Mouse (Mus musculus): ENCODE results near the gene Ankrd63.
A peak's percentile ranks its signal among the peaks of the same experiment; 100 is the strongest.

Gene Ankrd63

DNA sequence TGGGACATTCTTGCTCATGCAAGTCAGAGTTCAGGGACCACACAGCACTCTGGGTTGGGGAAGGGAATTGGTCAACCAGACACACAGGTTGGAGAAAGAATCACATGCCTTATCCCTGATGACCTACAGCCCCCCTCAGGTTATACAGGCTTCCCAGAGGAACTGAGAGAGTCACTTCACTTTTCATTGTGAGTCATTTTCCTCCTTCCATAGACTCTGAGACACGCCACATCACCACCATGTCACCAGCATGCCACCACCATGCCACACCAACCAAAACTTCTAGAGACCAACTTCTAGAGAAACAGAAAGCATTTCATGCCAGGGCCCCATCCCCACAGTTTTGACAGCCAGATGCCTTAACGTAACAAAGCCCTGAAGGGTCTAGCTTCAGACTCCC is 23.1 kb upstream of the Ankrd63 start:
- DNase-seq (ENCODE audit: low spot score in 2 of 2), result no peak

- DNase-seq (ENCODE audit: low spot score in 2 of 2), result no peak
Observed at GRCm38 (mm10) chr2:118725511-118725910, 21.7 kb upstream of the Ankrd63 start.

GRCm38 (mm10) chr2:118723693-118724486 is 20.1 kb upstream of the Ankrd63 start:
- DNase-seq (ENCODE audit: low spot score in 2 of 2), result no peak

- DNase-seq (ENCODE audit: low spot score in 2 of 2), result no peak
Observed at GRCm38 (mm10) chr2:118716677-118717076, 12.9 kb upstream of the Ankrd63 start.

GRCm38 (mm10) chr2:118714230-118714629 is 10.5 kb upstream of the Ankrd63 start:
- DNase-seq (ENCODE audit: low spot score in 2 of 2), result peak; percentile 73 to 80

DNA sequence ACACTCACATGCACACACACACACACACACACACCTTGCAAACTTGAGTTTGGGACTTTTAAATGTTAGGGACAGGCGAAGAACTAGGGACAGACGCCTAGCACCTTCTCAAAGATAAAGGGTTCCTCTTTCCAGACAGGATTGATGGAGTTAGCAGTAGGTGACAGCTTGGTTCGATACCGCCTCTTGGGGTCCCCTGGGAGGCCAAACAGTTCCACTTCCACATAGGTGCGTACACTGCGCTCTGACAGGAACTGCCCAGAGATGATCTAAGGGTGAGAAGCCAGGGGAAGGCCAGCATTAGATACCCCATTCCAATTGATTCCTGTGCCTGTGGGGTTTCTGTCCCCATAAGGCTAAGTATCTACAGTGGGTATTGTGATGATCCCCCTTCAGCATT is 9.9 kb upstream of the Ankrd63 start:
- DNase-seq (ENCODE audit: low spot score in 2 of 2), result no peak

DNA sequence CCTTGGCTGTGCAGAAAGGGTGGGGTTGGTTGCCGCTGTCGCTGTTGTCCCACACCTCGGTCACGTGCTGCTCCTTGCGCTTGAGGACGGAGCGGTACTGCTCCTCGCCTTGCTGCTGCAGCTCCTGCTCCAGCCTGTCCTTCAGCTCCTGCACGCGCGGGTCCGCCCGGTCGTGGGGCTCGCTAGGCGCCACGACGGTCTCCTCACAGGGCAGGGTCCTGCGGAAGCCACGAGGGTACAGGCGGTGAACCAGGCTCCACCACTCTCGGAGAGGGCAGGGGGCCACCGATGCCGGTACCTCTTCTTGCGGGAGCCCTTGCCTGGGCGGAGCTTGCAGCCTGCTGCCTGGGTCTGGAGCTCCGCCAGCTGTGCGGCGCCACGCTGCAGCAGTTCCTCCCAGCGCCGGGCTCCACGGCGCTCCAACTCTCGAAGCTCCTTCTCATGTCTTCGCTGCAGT is 7.3 kb upstream of the Ankrd63 start:
- peak in 1 of 2 experiments; percentile 44 for DNase-seq (ENCODE audit: low spot score in 2 of 2)

DNA sequence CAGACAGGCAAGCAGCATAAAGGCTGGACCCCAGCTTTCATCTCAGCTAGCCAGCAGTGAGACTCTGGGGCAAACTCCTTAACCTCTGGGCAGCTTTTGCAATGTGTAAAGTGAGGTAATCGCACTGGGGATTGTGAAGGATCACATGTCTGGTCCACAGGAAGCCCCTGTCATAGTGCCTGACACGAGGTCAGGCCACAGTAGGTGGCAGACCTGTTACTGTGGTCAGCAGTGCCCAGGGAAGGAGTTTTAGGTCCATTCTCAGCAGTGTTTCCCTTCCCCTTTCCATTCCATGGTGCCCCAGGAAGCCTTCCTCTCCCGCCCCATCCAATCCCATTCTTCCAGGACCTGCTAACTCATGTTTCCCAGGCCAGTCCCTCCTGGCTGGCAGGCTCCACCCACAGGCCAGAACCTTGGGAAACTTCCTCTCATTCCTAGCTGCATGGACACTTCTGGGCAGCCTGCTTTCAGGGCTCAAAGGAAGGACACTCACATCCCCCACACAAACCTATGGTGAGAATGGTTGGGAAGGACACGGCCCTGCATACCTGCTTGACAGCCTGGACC is 6.0 kb upstream of the Ankrd63 start:
- DNase-seq (ENCODE audit: low spot score in 2 of 2), result no peak

DNA sequence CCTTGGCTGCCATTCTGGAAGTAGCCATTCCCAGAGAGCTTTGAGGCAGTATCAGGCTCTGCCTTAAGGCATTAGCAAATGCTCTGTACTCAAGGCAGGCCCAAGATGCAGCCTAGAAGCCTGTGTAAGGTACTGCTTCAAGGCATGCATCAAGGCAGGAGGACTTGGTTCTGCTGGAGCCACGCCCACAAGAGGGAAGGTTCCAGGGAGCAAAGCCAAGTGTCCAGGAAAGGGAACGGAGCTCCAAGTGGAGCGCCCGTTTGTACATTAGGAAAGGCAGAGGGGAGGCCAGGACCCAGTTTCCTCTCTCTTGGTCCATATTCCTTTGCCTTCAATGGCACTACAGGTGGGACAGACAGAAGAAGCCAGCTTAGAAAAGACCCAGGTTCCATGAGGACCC is 4.7 kb upstream of the Ankrd63 start:
- DNase-seq (ENCODE audit: low spot score in 2 of 2), result no peak

- DNase-seq (ENCODE audit: low spot score in 2 of 2), result peak in 1 of 2 experiments; percentile 43
Observed at GRCm38 (mm10) chr2:118706436-118706835, 2.7 kb upstream of the Ankrd63 start.

- no peak for DNase-seq (ENCODE audit: low spot score in 2 of 2)
Observed at GRCm38 (mm10) chr2:118702883-118703761, 641 bp downstream of the Ankrd63 start.

DNA sequence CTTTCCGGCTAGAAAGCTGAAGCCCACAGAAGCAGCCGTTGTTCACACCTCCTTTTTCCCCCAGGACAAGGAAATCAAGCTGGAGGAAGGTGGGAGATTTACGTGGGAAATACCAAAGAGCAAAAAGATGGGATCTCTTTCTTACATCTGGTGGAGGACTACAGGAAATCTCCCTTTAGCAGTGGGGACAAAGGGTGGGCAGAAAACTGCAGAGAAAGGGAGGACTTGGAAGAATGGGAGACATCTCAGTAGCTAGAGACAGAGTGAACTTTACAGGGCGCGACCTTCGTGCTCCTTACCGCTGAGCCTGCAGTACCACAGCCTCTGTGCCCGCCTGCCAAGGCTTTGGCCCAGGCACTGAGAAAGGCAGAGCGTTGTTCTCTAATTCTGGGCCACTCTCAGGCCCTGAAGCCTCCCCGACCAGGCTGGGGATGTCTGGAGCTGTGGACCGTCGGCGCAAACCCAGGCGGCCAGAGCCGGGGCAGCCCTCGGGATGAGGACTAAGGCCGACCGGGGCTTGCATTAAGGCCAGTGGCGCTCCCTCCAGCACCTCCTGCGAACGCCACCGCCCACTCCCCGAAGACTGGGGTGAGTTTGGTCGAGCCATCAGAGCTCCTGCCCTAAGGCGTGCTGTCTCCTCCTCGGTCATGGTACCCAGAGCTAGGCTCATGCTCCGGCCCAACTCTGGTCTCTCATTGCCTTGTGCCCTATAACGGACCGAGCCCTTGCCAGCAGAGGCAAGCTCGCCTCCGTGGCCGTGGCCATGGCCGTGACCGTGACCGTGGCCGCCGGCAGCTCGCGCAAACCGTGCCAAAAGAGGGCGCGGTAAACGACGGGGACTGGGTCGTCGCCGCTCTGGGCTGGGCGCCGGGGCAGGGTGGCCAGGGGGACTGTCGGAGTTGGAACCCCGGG is 1.5 kb downstream of the Ankrd63 start:
- DNase-seq (ENCODE audit: low spot score in 2 of 2), result no peak

- DNase-seq (ENCODE audit: low spot score in 2 of 2), result no peak
Observed at GRCm38 (mm10) chr2:118701161-118701560, 2.6 kb downstream of the Ankrd63 start.

- no peak for DNase-seq (ENCODE audit: low spot score in 2 of 2)
Observed at GRCm38 (mm10) chr2:118700179-118701062, 3.3 kb downstream of the Ankrd63 start.

DNA sequence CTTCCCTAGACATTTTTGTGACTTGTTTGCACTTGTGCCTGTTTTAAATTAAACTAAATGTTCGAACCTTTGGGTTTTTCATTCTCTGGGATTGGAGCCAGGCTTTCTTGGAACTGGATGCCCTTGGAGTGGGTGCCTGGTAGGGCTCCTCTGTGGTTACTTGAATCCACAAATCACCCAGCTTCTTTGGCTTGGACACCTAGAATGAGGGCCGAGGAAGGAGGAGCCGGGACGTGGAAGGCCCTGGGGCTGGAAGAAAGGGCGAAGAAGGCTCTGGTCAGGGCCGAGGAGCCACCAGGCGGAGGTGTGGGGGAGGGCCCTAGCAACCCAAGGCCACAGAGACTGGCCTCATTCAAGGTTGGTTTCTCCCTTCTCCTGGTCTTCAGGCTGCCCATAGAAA is 5.8 kb downstream of the Ankrd63 start:
- DNase-seq (ENCODE audit: low spot score in 2 of 2), result no peak

- no peak for DNase-seq (ENCODE audit: low spot score in 2 of 2)
Observed at GRCm38 (mm10) chr2:118697311-118697877, 6.4 kb downstream of the Ankrd63 start.

DNA sequence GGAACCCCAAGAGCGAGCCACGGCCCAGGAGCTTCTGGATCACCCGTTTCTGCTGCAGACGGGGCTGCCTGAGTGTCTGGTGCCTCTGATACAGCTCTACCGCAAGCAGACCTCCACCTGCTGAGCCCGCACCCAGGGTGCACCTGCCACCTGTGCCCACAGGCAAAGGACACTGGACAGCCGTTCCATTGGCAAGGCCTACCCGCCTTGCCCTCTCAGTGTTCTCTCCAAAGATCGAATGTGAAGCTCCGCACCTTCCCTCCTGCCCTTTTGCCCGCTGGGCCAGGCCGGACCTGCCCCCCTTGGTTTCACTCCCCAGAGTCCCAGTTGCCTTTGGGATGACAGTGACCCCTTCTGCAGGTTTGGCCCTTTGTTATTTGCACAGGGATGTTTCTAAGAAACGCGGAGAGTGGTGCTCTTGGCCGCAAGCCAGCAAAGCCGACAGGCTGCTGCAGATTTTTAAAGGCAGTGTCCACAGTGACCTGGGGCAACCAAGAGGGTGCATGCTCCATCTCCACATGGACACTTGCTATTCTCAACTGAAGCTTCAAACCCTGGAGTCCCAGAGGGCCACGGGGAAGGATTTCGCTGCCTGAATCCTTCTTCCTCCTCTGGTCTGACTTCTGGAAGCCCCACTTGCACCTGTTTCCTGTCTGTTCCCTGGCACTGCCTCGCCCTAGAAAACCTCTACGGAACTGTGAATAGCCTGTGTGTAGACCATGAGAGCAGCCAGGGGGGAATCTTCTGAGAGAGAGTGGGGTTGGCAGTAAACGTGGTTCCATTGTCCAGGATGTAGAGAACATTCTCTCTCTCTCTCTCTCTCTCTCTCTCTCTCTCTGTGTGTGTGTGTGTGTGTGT is 7.1 kb downstream of the Ankrd63 start:
- no peak for DNase-seq (ENCODE audit: low spot score in 2 of 2)

- no peak for DNase-seq (ENCODE audit: low spot score in 2 of 2)
Observed at GRCm38 (mm10) chr2:118695677-118696232, 8.0 kb downstream of the Ankrd63 start.

Measured in right cerebral cortex, postnatal 36 days (tissue).